Mouse (Mus musculus): ENCODE measurements at regions not wholly inside any gene's neighbourhood (a gene's known extent, or its start where the extent isn't known, plus 50 kb on each side); places are given as distances from the start of the nearest gene placed in this dataset.

- no peak overlapping the region for H3K4me3 ChIP-seq (replicated peaks; ENCODE audit: low read length)
- no peaks in the 10 kb centered on the region for H3K4me1 ChIP-seq (ENCODE audit: control insufficient read depth, insufficient read depth, low read length)
- ATAC-seq (ENCODE audit: insufficient read depth, low FRiP score): peak; percentile 100
- no peak overlapping the region for H3K27ac ChIP-seq (ENCODE audit: low read length)
- no peaks in the 10 kb centered on the region for H3K36me3 ChIP-seq (ENCODE audit: control insufficient read depth, insufficient read depth, low read length)
- H3K27me3 ChIP-seq (ENCODE audit: control insufficient read depth, insufficient read depth, low read length): no peaks in the 10 kb centered on the region
- WGBS: 71% methylated on average over 7 of the region's 7 CpGs
- no peaks in the 10 kb centered on the region for H3K9me3 ChIP-seq (replicated peaks; ENCODE audit: control insufficient read depth, low read length)
- no peak overlapping the region for H3K4me2 ChIP-seq (ENCODE audit: low read depth, low read length)
- H3K9ac ChIP-seq (ENCODE audit: low read length): no peak overlapping the region
Observed at GRCm38 (mm10) chr1:102628061-102628460, 2140.3 kb upstream of the Cdh20 start.

- H3K4me2 ChIP-seq (ENCODE audit: low read depth, low read length): no peak overlapping the region
- WGBS: 53% methylated on average over 1 of the region's 1 CpGs
- no peak overlapping the region for H3K27ac ChIP-seq (ENCODE audit: low read length)
- H3K4me1 ChIP-seq (ENCODE audit: control insufficient read depth, insufficient read depth, low read length): no peaks in the 10 kb centered on the region
- H3K27me3 ChIP-seq (ENCODE audit: control insufficient read depth, insufficient read depth, low read length): no peaks in the 10 kb centered on the region
- no peaks in the 10 kb centered on the region for H3K36me3 ChIP-seq (ENCODE audit: control insufficient read depth, insufficient read depth, low read length)
- no peak for ATAC-seq (ENCODE audit: insufficient read depth, low FRiP score)
- no peak overlapping the region for H3K4me3 ChIP-seq (replicated peaks; ENCODE audit: low read length)
- H3K9ac ChIP-seq (ENCODE audit: low read length): no peak overlapping the region
- H3K9me3 ChIP-seq (replicated peaks; ENCODE audit: control insufficient read depth, low read length): no peaks in the 10 kb centered on the region
Observed at GRCm38 (mm10) chr1:102644379-102644778, 2123.9 kb upstream of the Cdh20 start.

GRCm38 (mm10) chr1:102687367-102688070, 2080.8 kb upstream of the Cdh20 start:
- H3K4me1 ChIP-seq (ENCODE audit: control insufficient read depth, insufficient read depth, low read length): no peaks in the 10 kb centered on the region
- no peak overlapping the region for H3K9ac ChIP-seq (ENCODE audit: low read length)
- ATAC-seq (ENCODE audit: insufficient read depth, low FRiP score): no peak
- no peak overlapping the region for H3K27ac ChIP-seq (ENCODE audit: low read length)
- no peak overlapping the region for H3K4me2 ChIP-seq (ENCODE audit: low read depth, low read length)
- H3K4me3 ChIP-seq (replicated peaks; ENCODE audit: low read length): no peak overlapping the region
- no peaks in the 10 kb centered on the region for H3K27me3 ChIP-seq (ENCODE audit: control insufficient read depth, insufficient read depth, low read length)
- no peaks in the 10 kb centered on the region for H3K9me3 ChIP-seq (replicated peaks; ENCODE audit: control insufficient read depth, low read length)
- 78% methylated on average over 2 of the region's 2 CpGs for WGBS
- H3K36me3 ChIP-seq (ENCODE audit: control insufficient read depth, insufficient read depth, low read length): no peaks in the 10 kb centered on the region

- H3K4me2 ChIP-seq (ENCODE audit: low read depth, low read length): no peak overlapping the region
- H3K27ac ChIP-seq (ENCODE audit: low read length): no peak overlapping the region
- H3K4me1 ChIP-seq (ENCODE audit: control insufficient read depth, insufficient read depth, low read length): no peaks in the 10 kb centered on the region
- H3K36me3 ChIP-seq (ENCODE audit: control insufficient read depth, insufficient read depth, low read length): no peaks in the 10 kb centered on the region
- no peak for ATAC-seq (ENCODE audit: insufficient read depth, low FRiP score)
- WGBS: 75% methylated on average over 2 of the region's 2 CpGs
- H3K9me3 ChIP-seq (replicated peaks; ENCODE audit: control insufficient read depth, low read length): no peaks in the 10 kb centered on the region
- no peak overlapping the region for H3K4me3 ChIP-seq (replicated peaks; ENCODE audit: low read length)
- no peak overlapping the region for H3K9ac ChIP-seq (ENCODE audit: low read length)
- H3K27me3 ChIP-seq (ENCODE audit: control insufficient read depth, insufficient read depth, low read length): no peaks in the 10 kb centered on the region
Observed at GRCm38 (mm10) chr1:102716459-102716858, 2051.9 kb upstream of the Cdh20 start.

GRCm38 (mm10) chr1:102733991-102734390, 2034.3 kb upstream of the Cdh20 start:
- H3K27me3 ChIP-seq (ENCODE audit: control insufficient read depth, insufficient read depth, low read length): no peaks in the 10 kb centered on the region
- 95% methylated on average over 1 of the region's 1 CpGs for WGBS
- no peak overlapping the region for H3K27ac ChIP-seq (ENCODE audit: low read length)
- no peak for ATAC-seq (ENCODE audit: insufficient read depth, low FRiP score)
- no peaks in the 10 kb centered on the region for H3K9me3 ChIP-seq (replicated peaks; ENCODE audit: control insufficient read depth, low read length)
- no peak overlapping the region for H3K4me2 ChIP-seq (ENCODE audit: low read depth, low read length)
- H3K9ac ChIP-seq (ENCODE audit: low read length): no peak overlapping the region
- no peaks in the 10 kb centered on the region for H3K36me3 ChIP-seq (ENCODE audit: control insufficient read depth, insufficient read depth, low read length)
- H3K4me3 ChIP-seq (replicated peaks; ENCODE audit: low read length): no peak overlapping the region
- H3K4me1 ChIP-seq (ENCODE audit: control insufficient read depth, insufficient read depth, low read length): no peaks in the 10 kb centered on the region

- H3K9me3 ChIP-seq (replicated peaks; ENCODE audit: control insufficient read depth, low read length): no peaks in the 10 kb centered on the region
- H3K4me2 ChIP-seq (ENCODE audit: low read depth, low read length): no peak overlapping the region
- H3K36me3 ChIP-seq (ENCODE audit: control insufficient read depth, insufficient read depth, low read length): no peaks in the 10 kb centered on the region
- H3K4me1 ChIP-seq (ENCODE audit: control insufficient read depth, insufficient read depth, low read length): no peaks in the 10 kb centered on the region
- no peak overlapping the region for H3K9ac ChIP-seq (ENCODE audit: low read length)
- ATAC-seq (ENCODE audit: insufficient read depth, low FRiP score): no peak
- no peak overlapping the region for H3K4me3 ChIP-seq (replicated peaks; ENCODE audit: low read length)
- H3K27ac ChIP-seq (ENCODE audit: low read length): no peak overlapping the region
- no peaks in the 10 kb centered on the region for H3K27me3 ChIP-seq (ENCODE audit: control insufficient read depth, insufficient read depth, low read length)
- 44% methylated on average over 3 of the region's 3 CpGs for WGBS
Observed at GRCm38 (mm10) chr1:102735392-102735791, 2032.9 kb upstream of the Cdh20 start.

GRCm38 (mm10) chr1:102757941-102758340, 2010.4 kb upstream of the Cdh20 start:
- no peak overlapping the region for H3K9ac ChIP-seq (ENCODE audit: low read length)
- no peaks in the 10 kb centered on the region for H3K36me3 ChIP-seq (ENCODE audit: control insufficient read depth, insufficient read depth, low read length)
- no peaks in the 10 kb centered on the region for H3K4me1 ChIP-seq (ENCODE audit: control insufficient read depth, insufficient read depth, low read length)
- H3K27ac ChIP-seq (ENCODE audit: low read length): no peak overlapping the region
- no peak overlapping the region for H3K4me3 ChIP-seq (replicated peaks; ENCODE audit: low read length)
- no peak overlapping the region for H3K4me2 ChIP-seq (ENCODE audit: low read depth, low read length)
- WGBS: 71% methylated on average over 1 of the region's 1 CpGs
- no peak for ATAC-seq (ENCODE audit: insufficient read depth, low FRiP score)
- no peaks in the 10 kb centered on the region for H3K27me3 ChIP-seq (ENCODE audit: control insufficient read depth, insufficient read depth, low read length)
- no peaks in the 10 kb centered on the region for H3K9me3 ChIP-seq (replicated peaks; ENCODE audit: control insufficient read depth, low read length)

Data from stomach, embryonic 16.5 days (tissue).